Mouse (Mus musculus) liver, embryonic 13.5 days (tissue): Measurements from ENCODE around the gene Ccdc93. TPM values are rescaled to one million over a fixed set of nuclear protein-coding genes. Genes with fewer than 3 reads are reported as not detected.

Source experiments
- ATAC-seq: fragments of 200-750 bp; cut with Nextera tagmentation; 2 replicates; pipeline ENCODE4 v1.8.0; 2017; ENCODE audit warnings: low read depth, mild to moderate bottlenecking, moderate number of reproducible peaks, moderate library complexity
- DNase-seq: peaks from one replicate; pipeline ENCODE4 v3.0.0; 2022
- H3K27ac ChIP-seq: fragments of 300-500 bp; sonication (generic); 2 replicates; pipeline ENCODE4 v1.5.1; 2015; ENCODE audit warnings: moderate library complexity, mild to moderate bottlenecking, inconsistent platforms
- H3K27me3 ChIP-seq: fragments of 300-500 bp; sonication (generic); 2 replicates; pipeline ENCODE4 v1.6.1; 2015; ENCODE audit warnings: mild to moderate bottlenecking, inconsistent platforms
- H3K36me3 ChIP-seq: fragments of 300-500 bp; sonication (generic); 2 replicates; pipeline ENCODE4 v1.6.1; 2015; ENCODE audit warnings: mild to moderate bottlenecking, inconsistent platforms
- H3K4me1 ChIP-seq: fragments of 300-500 bp; sonication (generic); replicated peaks from 2 replicates; pipeline ENCODE4 v1.6.1; 2015; ENCODE audit warnings: inconsistent platforms
- H3K4me2 ChIP-seq: fragments of 300-500 bp; sonication (generic); 2 replicates; pipeline ENCODE4 v1.6.1; 2015; ENCODE audit warnings: inconsistent platforms, mild to moderate bottlenecking, moderate library complexity
- H3K4me3 ChIP-seq: fragments of 300-500 bp; sonication (generic); replicated peaks from 2 replicates; pipeline ENCODE4 v1.5.1; 2015; ENCODE audit warnings: mild to moderate bottlenecking, inconsistent platforms
- H3K9ac ChIP-seq: fragments of 300-500 bp; sonication (generic); 2 replicates; pipeline ENCODE4 v1.6.1; 2015; ENCODE audit warnings: mild to moderate bottlenecking, inconsistent platforms
- H3K9me3 ChIP-seq: fragments of 300-500 bp; sonication (generic); replicated peaks from 2 replicates; pipeline ENCODE4 v1.6.1; 2016; ENCODE audit warnings: inconsistent platforms
- WGBS: fragments of 180-500 bp; shearing (Covaris S2); methylation state at CpG from one replicate; pipeline ENCODE4 v1.1.7; 2015; ENCODE audit not compliant: insufficient replicate concordance; 5-methylcytosine and 5-hydroxymethylcytosine counted together
- polyA plus RNA-seq: library from polyadenylated mRNA; unstranded; fragments of >200 nt; fragmentation: Nextera tagmentation; extraction: Ambion mirVana; gene quantifications from 2 replicates; pipeline ENCODE4 v1.2.1, GENCODE M21; 2015

Ccdc93 gene
- polyA plus RNA-seq, 1 experiment from 2014 or later: 3.7 TPM

GRCm38 (mm10) chr1:121451009-121451408 lies 20.2 kb downstream of the Ccdc93 start:
- Histone ChIP-seq H3K36me3 (peaks cover 38% of the 10 kb centered on the region), H3K27ac (no peak overlapping the region), H3K27me3 (no peaks in the 10 kb centered on the region), H3K9ac (no peak overlapping the region), H3K4me2 (no peak overlapping the region), H3K4me3 (no peak overlapping the region), H3K4me1 (no peaks in the 10 kb centered on the region), H3K9me3 (no peaks in the 10 kb centered on the region)
- 80% methylated on average over 7 of the region's 7 CpGs for WGBS
- no peak for DNase-seq
- no peak for ATAC-seq

- H3K36me3 ChIP-seq: peaks cover 25% of the 10 kb centered on the region
- DNase-seq (no peak), ATAC-seq (no peak)
- no peak overlapping the region for H3K4me2 ChIP-seq
- 80% methylated on average over 6 of the region's 6 CpGs for WGBS
- H3K27ac ChIP-seq: no peak overlapping the region
- H3K9ac ChIP-seq: no peak overlapping the region
- H3K9me3 ChIP-seq: no peaks in the 10 kb centered on the region
- no peaks in the 10 kb centered on the region for H3K4me1 ChIP-seq
- H3K4me3 ChIP-seq: no peak overlapping the region
- no peaks in the 10 kb centered on the region for H3K27me3 ChIP-seq
These were observed 21.6 kb downstream of the Ccdc93 start for GRCm38 (mm10) chr1:121452498-121452897.

GRCm38 (mm10) chr1:121453053-121453452 lies 22.2 kb downstream of the Ccdc93 start:
- DNase-seq (no peak), ATAC-seq (no peak)
- Histone ChIP-seq H3K4me3 (no peak overlapping the region), H3K9me3 (no peaks in the 10 kb centered on the region), H3K36me3 (peaks cover 21% of the 10 kb centered on the region), H3K4me2 (no peak overlapping the region), H3K4me1 (no peaks in the 10 kb centered on the region), H3K27me3 (no peaks in the 10 kb centered on the region), H3K9ac (no peak overlapping the region), H3K27ac (no peak overlapping the region)
- WGBS: 78% methylated on average over 4 of the region's 4 CpGs

GRCm38 (mm10) chr1:121454951-121455350 lies 24.1 kb downstream of the Ccdc93 start:
- H3K36me3 ChIP-seq: peaks cover 4% of the 10 kb centered on the region; the same call in 1 of the 2 replicates
- no peaks in the 10 kb centered on the region for H3K4me1 ChIP-seq
- H3K4me3 ChIP-seq: no peak overlapping the region
- no peaks in the 10 kb centered on the region for H3K9me3 ChIP-seq
- 78% methylated on average over 6 of the region's 6 CpGs for WGBS
- ATAC-seq: no peak
- no peak overlapping the region for H3K4me2 ChIP-seq
- H3K9ac ChIP-seq: no peak overlapping the region
- H3K27ac ChIP-seq: no peak overlapping the region
- no peaks in the 10 kb centered on the region for H3K27me3 ChIP-seq
- no peak for DNase-seq

- no peaks in the 10 kb centered on the region for H3K27me3 ChIP-seq
- DNase-seq: no peak
- H3K4me3 ChIP-seq: no peak overlapping the region
- H3K27ac ChIP-seq: no peak overlapping the region
- H3K36me3 ChIP-seq: peaks cover 22% of the 10 kb centered on the region
- no peak overlapping the region for H3K4me2 ChIP-seq
- no peaks in the 10 kb centered on the region for H3K9me3 ChIP-seq
- 66% methylated on average over 6 of the region's 6 CpGs for WGBS
- no peak overlapping the region for H3K9ac ChIP-seq
- no peak for ATAC-seq
- H3K4me1 ChIP-seq: no peaks in the 10 kb centered on the region
These were observed 29.2 kb downstream of the Ccdc93 start for GRCm38 (mm10) chr1:121460077-121460476.

GRCm38 (mm10) chr1:121461895-121462294 lies 31.0 kb downstream of the Ccdc93 start:
- no peaks in the 10 kb centered on the region for H3K9me3 ChIP-seq
- H3K27ac ChIP-seq: no peak overlapping the region
- DNase-seq: no peak
- ATAC-seq: no peak
- no peak overlapping the region for H3K9ac ChIP-seq
- H3K27me3 ChIP-seq: no peaks in the 10 kb centered on the region
- no peak overlapping the region for H3K4me3 ChIP-seq
- H3K4me2 ChIP-seq: no peak overlapping the region
- 65% methylated on average over 7 of the region's 7 CpGs for WGBS
- peaks cover 22% of the 10 kb centered on the region for H3K36me3 ChIP-seq
- no peaks in the 10 kb centered on the region for H3K4me1 ChIP-seq

- ATAC-seq (no peak), DNase-seq (no peak)
- H3K4me1 ChIP-seq: no peaks in the 10 kb centered on the region
- H3K9ac ChIP-seq: no peak overlapping the region
- 50% methylated on average over 1 of the region's 1 CpGs for WGBS
- peaks cover 25% of the 10 kb centered on the region for H3K36me3 ChIP-seq
- no peaks in the 10 kb centered on the region for H3K27me3 ChIP-seq
- no peaks in the 10 kb centered on the region for H3K9me3 ChIP-seq
- H3K4me2 ChIP-seq: no peak overlapping the region
- H3K27ac ChIP-seq: no peak overlapping the region
- H3K4me3 ChIP-seq: no peak overlapping the region
These were observed 31.8 kb downstream of the Ccdc93 start for GRCm38 (mm10) chr1:121462643-121463042.

- Histone ChIP-seq H3K9ac (no peak overlapping the region), H3K4me2 (no peak overlapping the region), H3K4me1 (no peaks in the 10 kb centered on the region), H3K36me3 (peaks cover 25% of the 10 kb centered on the region), H3K27me3 (no peaks in the 10 kb centered on the region), H3K9me3 (no peaks in the 10 kb centered on the region), H3K4me3 (no peak overlapping the region), H3K27ac (no peak overlapping the region)
- WGBS: 71% methylated on average over 7 of the region's 7 CpGs
- DNase-seq (no peak), ATAC-seq (no peak)
These were observed 33.0 kb downstream of the Ccdc93 start for GRCm38 (mm10) chr1:121463806-121464205.

- no peaks in the 10 kb centered on the region for H3K9me3 ChIP-seq
- ATAC-seq: no peak
- DNase-seq: no peak
- H3K36me3 ChIP-seq: peaks cover 30% of the 10 kb centered on the region
- H3K4me3 ChIP-seq: no peak overlapping the region
- WGBS: 79% methylated on average over 3 of the region's 3 CpGs
- no peaks in the 10 kb centered on the region for H3K4me1 ChIP-seq
- H3K4me2 ChIP-seq: no peak overlapping the region
- no peaks in the 10 kb centered on the region for H3K27me3 ChIP-seq
- no peak overlapping the region for H3K27ac ChIP-seq
- H3K9ac ChIP-seq: no peak overlapping the region
These were observed 35.4 kb downstream of the Ccdc93 start for GRCm38 (mm10) chr1:121466276-121466675.

- Histone ChIP-seq H3K4me3 (no peak overlapping the region), H3K4me2 (no peak overlapping the region), H3K9me3 (no peaks in the 10 kb centered on the region), H3K36me3 (peaks cover 17% of the 10 kb centered on the region), H3K27ac (no peak overlapping the region), H3K9ac (no peak overlapping the region), H3K4me1 (no peaks in the 10 kb centered on the region), H3K27me3 (no peaks in the 10 kb centered on the region)
- no peak for DNase-seq
- 87% methylated on average over 2 of the region's 2 CpGs for WGBS
- ATAC-seq: no peak
These were observed 37.4 kb downstream of the Ccdc93 start for GRCm38 (mm10) chr1:121468271-121468670.

GRCm38 (mm10) chr1:121471503-121471902 lies 40.7 kb downstream of the Ccdc93 start:
- H3K9me3 ChIP-seq: no peaks in the 10 kb centered on the region
- no peak for DNase-seq
- no peak for ATAC-seq

GRCm38 (mm10) chr1:121477716-121478115 lies 46.9 kb downstream of the Ccdc93 start:
- DNase-seq (no peak), ATAC-seq (no peak)
- Histone ChIP-seq H3K9ac (no peak overlapping the region), H3K4me2 (no peak overlapping the region), H3K27me3 (no peaks in the 10 kb centered on the region), H3K4me3 (no peak overlapping the region), H3K27ac (no peak overlapping the region), H3K9me3 (no peaks in the 10 kb centered on the region), H3K36me3 (peaks cover 47% of the 10 kb centered on the region), H3K4me1 (no peaks in the 10 kb centered on the region)
- 75% methylated on average over 5 of the region's 5 CpGs for WGBS

More at GRCm38 (mm10) chr1:121471503-121471902, 40.7 kb downstream of the Ccdc93 start:
- no peaks in the 10 kb centered on the region for H3K27me3 ChIP-seq
- no peak overlapping the region for H3K9ac ChIP-seq
- no peak overlapping the region for H3K4me2 ChIP-seq
- peaks cover 12% of the 10 kb centered on the region; the same call in 1 of the 2 replicates for H3K36me3 ChIP-seq
- 59% methylated on average over 5 of the region's 5 CpGs for WGBS
- H3K27ac ChIP-seq: no peak overlapping the region
- no peak overlapping the region for H3K4me3 ChIP-seq
- no peaks in the 10 kb centered on the region for H3K4me1 ChIP-seq
